Mouse (Mus musculus) adipocyte (in vitro differentiated cells): Measurements from ENCODE around the gene Klhl28.

Source experiments
- DNase-seq: peaks from one replicate; pipeline ENCODE4 v3.0.0-alpha.2; 2016; ENCODE audit warnings: low spot score

Klhl28 gene

GRCm38 (mm10) chr12:64965124-64966026, at the start of gene Klhl28, which contains the start of gene Togaram1:
Gene Klhl28, minus strand, starts transcription at chr12:64965534.
Gene Togaram1, plus strand, starts transcription at chr12:64965804.
- peak; percentile 99 for DNase-seq

GRCm38 (mm10) chr12:65007725-65008124, 42.4 kb upstream of the Klhl28 start:
- no peak for DNase-seq

DNA sequence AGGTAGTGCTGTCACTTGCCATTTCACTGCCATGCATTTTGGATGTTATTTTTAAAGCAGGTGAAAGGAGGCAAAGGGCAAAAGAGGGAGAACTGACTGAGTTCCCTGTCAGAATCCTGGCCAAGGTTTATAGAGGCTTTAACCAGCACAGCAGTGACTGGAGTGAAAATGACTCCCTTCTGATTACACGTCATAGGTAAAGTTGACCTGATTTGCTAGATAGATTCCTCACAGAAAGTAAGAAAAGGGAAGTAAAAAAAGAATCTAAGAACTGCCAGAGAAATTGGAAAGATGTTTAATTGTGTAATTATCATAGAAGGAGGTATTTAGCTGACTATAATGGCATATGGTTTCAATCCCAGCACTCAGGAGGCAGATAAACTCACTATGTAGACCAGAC, 12.2 kb upstream of the Klhl28 start:
- DNase-seq: no peak

DNA sequence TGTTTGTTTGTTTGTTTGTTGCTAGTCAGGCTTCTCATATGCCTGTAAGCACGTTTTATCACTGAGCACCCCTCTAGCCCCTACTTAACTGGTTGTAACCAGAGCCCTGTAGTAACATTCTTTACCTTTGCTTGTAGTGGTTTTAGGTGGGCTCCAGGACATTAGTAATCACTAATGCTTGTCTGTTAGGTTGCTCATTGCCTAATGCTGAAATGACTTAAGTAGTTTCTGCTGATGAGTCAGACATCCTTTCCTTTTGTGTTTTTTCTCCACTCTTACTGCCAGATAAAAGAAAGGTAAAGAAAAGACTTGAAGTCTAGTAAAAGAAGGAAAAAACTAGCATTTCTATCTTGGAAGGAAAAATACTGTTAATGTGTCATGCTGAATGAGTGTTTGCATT, 10.9 kb upstream of the Klhl28 start:
- no peak for DNase-seq

DNA sequence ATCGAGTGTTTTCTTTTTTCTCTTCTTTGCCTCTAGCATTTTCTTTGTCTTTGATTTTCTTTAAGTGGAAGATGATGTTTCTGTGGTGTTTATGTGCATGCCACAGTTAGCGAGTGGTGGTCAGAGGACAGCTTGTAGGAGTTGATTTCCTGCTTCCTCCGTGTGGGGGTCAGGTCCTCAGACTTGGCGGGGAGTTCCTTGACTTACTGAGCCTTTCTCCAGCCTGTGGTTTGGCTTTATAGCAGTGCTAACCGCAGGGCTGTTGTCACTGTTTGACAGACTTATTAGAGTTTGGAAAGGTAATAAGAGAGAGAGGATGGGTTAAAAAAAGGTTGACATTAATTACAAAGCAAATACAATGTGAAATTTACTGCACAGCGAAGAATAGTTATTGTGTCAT, 10.2 kb upstream of the Klhl28 start:
- no peak for DNase-seq

- DNase-seq: no peak
Measured at GRCm38 (mm10) chr12:64972063-64972462, 6.7 kb upstream of the Klhl28 start.

- no peak for DNase-seq
Measured at GRCm38 (mm10) chr12:64971399-64971798, 6.1 kb upstream of the Klhl28 start.

DNA sequence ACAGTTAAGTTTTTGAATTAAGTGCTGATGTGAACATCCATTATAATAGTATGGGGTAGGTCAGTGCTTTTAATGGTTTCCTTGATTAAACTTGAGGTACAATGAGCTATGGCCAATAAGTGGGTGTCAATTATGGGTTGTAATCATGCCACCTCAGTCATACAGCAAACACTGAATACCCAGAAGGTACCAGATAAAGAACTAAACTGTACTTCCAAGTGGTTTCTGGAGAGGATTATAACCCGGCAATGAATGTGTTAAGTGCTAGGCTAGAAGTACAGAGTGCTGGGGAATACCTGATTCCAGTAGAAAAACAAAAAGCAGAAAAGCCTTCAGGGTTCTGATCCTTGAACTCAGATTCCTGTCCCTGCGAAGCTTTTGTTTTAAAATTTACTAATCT, 2.7 kb upstream of the Klhl28 start:
- DNase-seq: no peak

GRCm38 (mm10) chr12:64967470-64967869, 2.1 kb upstream of the Klhl28 start:
- peak; percentile 12 for DNase-seq

DNA sequence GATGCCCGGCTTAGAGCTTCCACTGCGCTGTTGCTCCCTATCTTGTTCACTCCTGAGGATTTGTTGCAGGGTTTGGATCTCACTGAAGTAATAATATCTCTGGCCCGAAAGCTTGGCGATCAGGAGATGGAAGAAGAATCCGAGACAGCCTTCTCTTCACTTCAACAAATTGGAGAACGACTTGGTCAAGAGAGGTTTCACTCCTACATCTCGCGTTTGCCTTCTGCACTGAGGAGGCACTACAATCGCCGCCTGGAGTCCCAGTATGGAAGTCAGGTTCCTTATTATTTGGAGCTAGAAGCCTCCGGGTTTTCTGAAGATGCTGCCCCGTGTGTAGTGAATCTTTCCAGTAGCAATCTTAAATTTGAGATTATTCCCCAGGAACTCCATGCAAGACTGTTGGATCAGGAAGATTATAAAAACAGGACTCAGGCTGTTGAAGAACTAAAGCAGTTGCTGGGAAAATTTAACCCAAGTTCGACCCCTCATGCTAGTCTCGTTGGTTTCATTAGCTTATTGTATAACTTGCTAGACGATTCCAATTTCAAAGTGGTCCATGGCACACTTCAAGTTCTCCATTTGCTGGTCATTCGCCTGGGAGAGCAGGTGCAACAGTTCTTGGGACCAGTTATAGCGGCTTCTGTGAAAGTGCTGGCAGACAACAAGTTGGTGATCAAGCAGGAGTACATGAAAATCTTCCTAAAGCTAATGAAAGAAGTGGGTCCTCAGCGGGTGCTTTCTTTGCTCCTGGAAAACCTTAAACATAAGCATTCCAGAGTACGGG, 1.5 kb upstream of the Klhl28 start:
- DNase-seq: peak; percentile 42

GRCm38 (mm10) chr12:64966101-64966631, 832 bp upstream of the Klhl28 start:
- peak; percentile 50 for DNase-seq

DNA sequence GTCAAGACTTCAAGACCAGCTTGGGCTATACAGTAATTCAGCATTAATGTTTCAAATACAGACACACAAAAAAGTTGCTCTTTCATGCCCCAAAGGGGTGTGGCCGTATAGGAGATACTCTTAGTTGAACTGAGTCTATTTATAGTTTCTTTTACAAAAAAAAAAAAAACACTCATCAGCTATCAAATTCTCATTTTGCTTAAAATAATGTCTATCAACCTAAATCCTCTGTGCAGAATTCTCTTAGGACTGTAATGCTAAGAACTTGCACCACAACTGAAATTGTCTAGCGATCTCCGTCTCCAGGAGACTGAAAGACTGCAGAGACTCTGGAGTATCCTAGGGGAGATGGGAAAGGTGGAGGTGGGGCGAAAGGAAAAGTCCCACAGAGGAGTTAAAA, 774 bp downstream of the Klhl28 start:
- DNase-seq: no peak

DNA sequence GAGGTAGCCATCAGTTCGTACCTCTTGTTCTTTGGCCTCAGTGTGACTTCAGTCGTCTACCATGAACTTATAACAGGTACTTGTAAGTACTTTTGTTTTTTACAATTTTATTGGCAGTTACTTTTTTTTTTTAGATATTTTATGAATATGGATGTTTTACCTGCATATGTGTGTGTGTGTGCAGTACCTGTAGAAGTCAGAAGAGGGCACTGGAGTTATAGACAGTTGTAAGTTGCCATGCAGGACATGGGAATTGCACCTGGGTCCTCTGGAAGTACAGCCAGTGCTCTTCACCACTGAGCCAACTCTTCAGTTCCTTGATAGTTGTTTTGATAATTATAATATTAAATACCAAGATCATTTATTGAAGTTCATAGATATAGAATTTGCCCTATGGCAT, 27.8 kb downstream of the Klhl28 start:
- DNase-seq: no peak

GRCm38 (mm10) chr12:64917578-64918471, 47.5 kb downstream of the Klhl28 start, which contains the start of gene Gm527:
Gene Gm527, plus strand, starts transcription at chr12:64917906.
- peak; percentile 95 for DNase-seq

GRCm38 (mm10) chr12:64916735-64917134, 48.6 kb downstream of the Klhl28 start:
- DNase-seq: no peak

- no peak for DNase-seq
Measured at GRCm38 (mm10) chr12:64912996-64913395, 52.3 kb downstream of the Klhl28 start.

- no peak for DNase-seq
Measured at GRCm38 (mm10) chr12:64903186-64903585, 62.1 kb downstream of the Klhl28 start.

GRCm38 (mm10) chr12:64902506-64902905, 62.8 kb downstream of the Klhl28 start:
- DNase-seq: peak; percentile 49

DNA sequence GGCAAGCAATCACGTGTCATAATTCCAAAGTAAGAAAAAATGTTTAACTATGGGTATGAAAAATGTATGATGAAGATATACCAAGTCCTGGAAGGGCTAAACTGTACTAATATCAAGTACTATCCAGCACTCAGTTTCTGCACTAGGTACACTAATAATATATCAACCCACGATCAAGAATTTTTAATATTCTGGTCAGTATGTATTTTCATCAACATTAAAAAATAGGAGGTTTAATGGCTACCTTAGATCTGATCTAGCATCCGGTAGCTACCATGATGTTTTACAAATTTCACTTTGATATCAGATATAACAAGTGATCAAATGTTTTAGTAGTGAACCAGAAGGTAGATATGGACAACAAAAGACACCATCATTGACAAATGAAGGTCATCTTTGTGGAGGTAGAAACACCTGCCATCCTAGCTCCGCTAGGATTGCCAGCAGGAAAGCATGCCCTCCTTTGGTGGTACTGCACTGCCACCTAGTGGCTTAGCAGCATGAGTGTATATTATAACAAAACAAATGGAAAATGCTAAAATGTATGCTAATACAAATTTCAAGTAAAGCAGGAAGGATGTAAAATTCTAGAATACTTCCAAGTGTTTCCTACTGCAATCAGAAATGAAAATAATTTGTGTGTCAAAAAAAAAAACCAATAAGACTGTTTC, 68.1 kb downstream of the Klhl28 start:
- peak; percentile 66 for DNase-seq
